Mouse (Mus musculus): Measurements from ENCODE around the gene Zfp322a. TPM values are rescaled to one million over a fixed set of nuclear protein-coding genes. Genes with fewer than 3 reads are reported as not detected.
"Not testable (repeated sequence)": the region's sequence is repeated elsewhere in the genome, so short reads cannot be mapped to it uniquely, and the experiment has no call there.

Gene Zfp322a
- total RNA-seq, 4 experiments from 2014 or later: 20.0 to 26.5 (median 23.6) TPM

GRCm38 (mm10) chr13:23312909-23313669, 55.9 kb downstream of the Zfp322a start:
- DNase-seq: no peak

- no peak for DNase-seq
Observed at GRCm38 (mm10) chr13:23310036-23310435, 59.0 kb downstream of the Zfp322a start.

- DNase-seq: no peak
Observed at GRCm38 (mm10) chr13:23309495-23310011, 59.5 kb downstream of the Zfp322a start.

- DNase-seq: not testable (repeated sequence)
Observed at GRCm38 (mm10) chr13:23308639-23309307, 60.2 kb downstream of the Zfp322a start.

GRCm38 (mm10) chr13:23307069-23307814, 61.8 kb downstream of the Zfp322a start:
- no peak for DNase-seq

- DNase-seq: no peak
Observed at GRCm38 (mm10) chr13:23306707-23307068, 62.3 kb downstream of the Zfp322a start.

Other genes starting within 250 kb of the Zfp322a start
- not detected for gene Vmn1r218, start 236.1 kb downstream of the Zfp322a start, total RNA-seq (2022)
- gene Vmn1r219, start 209.9 kb downstream of the Zfp322a start, total RNA-seq (2022): not detected
- not detected for gene Vmn1r220, start 181.2 kb downstream of the Zfp322a start, total RNA-seq (2022)
- not detected for gene Vmn1r221, start 155.1 kb downstream of the Zfp322a start, total RNA-seq (2022)
- gene Vmn1r222, start 133.3 kb downstream of the Zfp322a start, total RNA-seq (2022): not detected
- not detected for gene Vmn1r223, start 122.1 kb downstream of the Zfp322a start, total RNA-seq (2022)
- gene Abt1, start 54.7 kb upstream of the Zfp322a start, total RNA-seq (2022): 1 to 10 TPM; 6.5 to 7.8 (median 7.1) TPM
- gene Btn1a1, start 96.7 kb upstream of the Zfp322a start, total RNA-seq (2022): not detected
- gene Btn2a2, start 119.6 kb upstream of the Zfp322a start, total RNA-seq (2022): not detected
- 100 to 1,000 TPM; 381 to 523 (median 406) TPM for gene Hist1h4h, start 161.8 kb upstream of the Zfp322a start, total RNA-seq (2022)
- gene Hist1h2af, start 164.7 kb upstream of the Zfp322a start, total RNA-seq (2022): 10 to 100 TPM in 3 of 4 experiments, 1 to 10 TPM in 1; 8.2 to 20.8 (median 16.2) TPM
- 1 to 10 TPM; 3.2 to 5.6 (median 4.7) TPM for gene Hist1h3g, start 166.2 kb upstream of the Zfp322a start, total RNA-seq (2022)
- gene Hist1h2bh, start 174.2 kb upstream of the Zfp322a start, total RNA-seq (2022): 1 to 10 TPM; 2.2 to 3.4 (median 2.9) TPM
- 10 to 100 TPM; 16.8 to 22.6 (median 20.7) TPM for gene Hist1h3f, start 174.8 kb upstream of the Zfp322a start, total RNA-seq (2022)
- 10 to 100 TPM; 54.2 to 65.8 (median 58.8) TPM for gene Hist1h4f, start 182.4 kb upstream of the Zfp322a start, total RNA-seq (2022)
- 1 to 10 TPM; 2.2 to 3.9 (median 3.1) TPM for gene Hist1h1d, start 184.1 kb upstream of the Zfp322a start, total RNA-seq (2022)
- gene Hist1h3e, start 193.2 kb upstream of the Zfp322a start, total RNA-seq (2022): 10 to 100 TPM; 48.1 to 62.5 (median 53.5) TPM
- 1 to 10 TPM; 4.5 to 9.9 (median 6.6) TPM for gene Hist1h2ae, start 202.0 kb upstream of the Zfp322a start, total RNA-seq (2022)
- gene Hist1h2bg, start 202.2 kb upstream of the Zfp322a start, total RNA-seq (2022): 10 to 100 TPM; 55.2 to 81.2 (median 75.0) TPM
- gene Hist1h2bf, start 205.0 kb upstream of the Zfp322a start, total RNA-seq (2022): 10 to 100 TPM; 18.7 to 29.5 (median 23.2) TPM
- gene Hist1h2ad, start 205.2 kb upstream of the Zfp322a start, total RNA-seq (2022): 1 to 10 TPM; 4.8 to 9.8 (median 5.8) TPM
- gene Hist1h3d, start 206.6 kb upstream of the Zfp322a start, total RNA-seq (2022): 1 to 10 TPM; 2.9 to 4.8 (median 3.3) TPM
- gene Hist1h4d, start 212.4 kb upstream of the Zfp322a start, total RNA-seq (2022): 100 to 1,000 TPM; 116 to 151 (median 145) TPM

All from adrenal gland, adult 8-10 months (tissue).